Mouse (Mus musculus) neural tube, embryonic 11.5 days (tissue): ENCODE measurements around the gene Fam181a. TPM values are rescaled to one million over a fixed set of nuclear protein-coding genes. Genes with fewer than 3 reads are reported as not detected.

Experiments
- ATAC-seq: fragments of 200-750 bp; cut with Nextera tagmentation; 2 replicates; pipeline ENCODE4 v1.8.0; 2017; ENCODE audit warnings: moderate number of reproducible peaks, mild to moderate bottlenecking, moderate TSS enrichment, moderate library complexity; ENCODE audit not compliant: insufficient read depth, low FRiP score, low TSS enrichment
- DNase-seq: peaks from one replicate; pipeline ENCODE4 v3.0.0-alpha.2; 2015; ENCODE audit warnings: low spot score
- H3K27ac ChIP-seq: fragments of 300-500 bp; sonication (generic); 2 replicates; pipeline ENCODE4 v1.5.1; 2014; ENCODE audit warnings: low read depth, mild to moderate bottlenecking, low read length
- H3K27me3 ChIP-seq: fragments of 300-500 bp; sonication (generic); 2 replicates; pipeline ENCODE4 v1.6.1; 2014; ENCODE audit warnings: mild to moderate bottlenecking, low read length, mixed read lengths; ENCODE audit not compliant: control insufficient read depth, insufficient read depth
- H3K36me3 ChIP-seq: fragments of 300-500 bp; sonication (generic); 2 replicates; pipeline ENCODE4 v1.6.1; 2014; ENCODE audit warnings: mild to moderate bottlenecking, low read length, moderate library complexity, mixed read lengths; ENCODE audit not compliant: control insufficient read depth, insufficient read depth
- H3K4me1 ChIP-seq: fragments of 300-500 bp; sonication (generic); 2 replicates; pipeline ENCODE4 v1.6.1; 2014; ENCODE audit warnings: low read length, mixed read lengths; ENCODE audit not compliant: control insufficient read depth, insufficient read depth
- H3K4me2 ChIP-seq: fragments of 300-500 bp; sonication (generic); 2 replicates; pipeline ENCODE4 v1.6.1; 2014; ENCODE audit warnings: low read depth, mild to moderate bottlenecking, moderate library complexity
- H3K4me3 ChIP-seq: fragments of 300-500 bp; sonication (generic); 2 replicates; pipeline ENCODE4 v1.5.1; 2014; ENCODE audit warnings: low read depth, low read length
- H3K9ac ChIP-seq: fragments of 300-500 bp; sonication (generic); 2 replicates; pipeline ENCODE4 v1.6.1; 2014; ENCODE audit warnings: mild to moderate bottlenecking, low read length
- H3K9me3 ChIP-seq: fragments of 300-500 bp; sonication (generic); 2 replicates; pipeline ENCODE4 v1.6.1; 2016; ENCODE audit warnings: low read length; ENCODE audit not compliant: control insufficient read depth
- WGBS: fragments of 180-500 bp; shearing (Covaris S2); extraction: QIAGEN DNeasy Blood & Tissue Kit; methylation state at CpG from one replicate; pipeline ENCODE4 v1.1.7; 2014; 5-methylcytosine and 5-hydroxymethylcytosine counted together
- polyA plus RNA-seq: library from polyadenylated mRNA; unstranded; fragments of >200 nt; fragmentation: Nextera tagmentation; extraction: Ambion mirVana; gene quantifications from 2 replicates; pipeline ENCODE4 v1.2.1, GENCODE M21; 2014

Gene Fam181a
- polyA plus RNA-seq, 1 experiment from 2014 or later: 24.2 TPM

DNA sequence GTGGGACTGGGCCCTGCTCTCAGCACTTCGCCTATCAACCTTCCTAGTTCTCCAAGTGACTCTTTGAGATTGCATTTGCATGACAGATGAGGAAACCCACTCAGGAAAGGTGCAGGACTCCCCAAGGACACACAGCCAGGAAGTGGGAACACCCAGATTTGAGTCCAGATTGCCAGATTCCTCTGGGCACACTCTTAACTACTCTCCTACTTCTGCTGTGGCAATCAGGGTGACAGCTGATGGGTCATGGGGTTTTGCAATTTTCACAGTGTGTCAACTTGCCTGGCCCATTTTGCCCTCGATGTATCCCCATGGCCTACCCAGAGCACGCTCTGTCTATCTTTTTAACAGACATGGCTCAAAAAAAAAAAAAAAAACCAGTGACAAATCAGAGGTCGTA lies 15.8 kb downstream of the Fam181a start:
- Histone ChIP-seq H3K4me1 (peaks cover 5% of the 10 kb centered on the region), H3K4me2 (no peak overlapping the region), H3K9ac (no peak overlapping the region), H3K27ac (no peak overlapping the region), H3K27me3 (peaks cover 12% of the 10 kb centered on the region), H3K36me3 (no peaks in the 10 kb centered on the region), H3K9me3 (no peaks in the 10 kb centered on the region), H3K4me3 (no peak overlapping the region)
- no peak for ATAC-seq
- DNase-seq: no peak
- 46% methylated on average over 4 of the region's 4 CpGs for WGBS

DNA sequence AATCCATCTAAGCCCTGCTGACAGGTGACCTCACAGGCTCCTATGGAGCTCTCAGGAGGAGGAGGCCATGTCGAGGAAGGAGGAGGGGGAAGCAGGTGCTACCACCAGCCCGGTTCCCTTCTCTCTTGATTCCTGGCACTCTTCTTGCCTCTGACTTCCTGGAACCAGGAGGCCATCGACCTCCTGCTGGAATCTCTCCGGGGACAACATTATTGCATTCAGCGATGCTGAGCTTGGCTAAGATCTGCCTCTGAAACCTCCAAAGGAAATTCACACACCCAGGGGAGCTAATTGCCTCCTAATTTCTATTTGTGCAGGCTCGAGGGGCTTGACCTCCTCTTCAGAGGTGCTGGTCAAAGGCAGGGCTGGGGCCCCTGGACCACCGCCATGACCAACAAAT lies 16.3 kb downstream of the Fam181a start:
- Histone ChIP-seq H3K9ac (no peak overlapping the region), H3K36me3 (no peaks in the 10 kb centered on the region), H3K4me1 (peaks cover 5% of the 10 kb centered on the region), H3K27ac (no peak overlapping the region), H3K9me3 (no peaks in the 10 kb centered on the region), H3K4me2 (no peak overlapping the region), H3K27me3 (peaks cover 12% of the 10 kb centered on the region), H3K4me3 (no peak overlapping the region)
- DNase-seq (no peak), ATAC-seq (no peak)
- WGBS: 8% methylated on average over 7 of the region's 7 CpGs

DNA sequence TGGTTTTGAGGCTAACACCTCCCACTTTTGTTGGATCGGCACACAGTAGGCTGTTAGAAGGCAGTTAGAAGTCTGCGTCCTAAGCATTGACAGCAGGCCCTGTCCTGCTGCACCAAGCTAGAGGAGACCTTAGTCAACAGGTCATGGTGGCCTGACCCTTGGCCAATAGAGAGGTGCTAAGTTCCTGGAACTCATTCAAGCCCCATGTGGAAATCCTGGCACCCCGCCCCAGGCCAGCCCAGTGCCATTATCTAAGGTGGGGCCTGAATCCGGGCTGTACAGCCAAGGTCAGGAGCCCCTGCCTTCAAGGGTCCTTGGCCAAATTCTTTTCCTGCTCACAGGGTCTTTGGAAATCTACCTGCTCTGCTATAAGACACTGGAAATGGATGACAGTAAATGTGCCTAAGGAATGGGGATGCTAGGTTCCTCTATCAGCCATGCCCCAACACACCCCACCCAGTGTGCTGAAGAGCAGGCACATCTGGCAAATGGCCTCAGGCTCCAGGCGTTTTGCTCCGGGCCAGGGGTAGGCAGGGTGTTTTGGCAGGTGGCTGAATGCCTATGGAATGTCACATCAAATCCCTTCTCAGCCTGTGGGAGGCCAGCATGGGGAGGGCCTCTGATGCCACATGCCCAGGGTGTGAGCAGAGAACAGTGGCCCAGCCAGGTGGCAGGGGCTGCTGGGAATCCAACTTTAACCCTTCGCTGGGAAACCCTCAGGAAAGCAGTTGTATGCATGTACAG lies 17.8 kb downstream of the Fam181a start:
- Histone ChIP-seq H3K27me3 (peaks cover 10% of the 10 kb centered on the region), H3K4me3 (no peak overlapping the region), H3K36me3 (no peaks in the 10 kb centered on the region), H3K27ac (no peak overlapping the region), H3K4me1 (peaks cover 5% of the 10 kb centered on the region), H3K9me3 (no peaks in the 10 kb centered on the region), H3K9ac (no peak overlapping the region), H3K4me2 (no peak overlapping the region)
- DNase-seq (no peak), ATAC-seq (no peak)
- WGBS: 60% methylated on average over 7 of the region's 7 CpGs

DNA sequence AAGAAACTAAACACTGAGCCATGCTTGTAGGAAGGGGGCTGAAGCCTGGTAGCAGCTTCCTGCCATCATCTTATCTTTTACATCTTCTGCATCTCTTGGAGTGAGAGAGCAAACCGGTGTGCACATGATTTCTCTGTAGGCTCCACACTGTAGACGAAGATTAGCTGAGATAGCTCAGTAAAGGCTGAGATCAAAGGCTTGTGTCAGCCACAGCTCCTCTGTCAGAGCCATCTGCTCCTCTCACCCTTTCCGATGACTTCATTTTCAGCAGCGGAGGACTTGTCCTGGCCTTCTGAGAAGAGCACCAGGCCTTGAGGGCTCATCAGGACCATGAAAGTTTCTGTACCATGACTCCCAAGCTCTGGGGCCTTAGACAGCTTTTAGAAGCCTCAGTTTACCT lies 20.7 kb downstream of the Fam181a start:
- H3K27ac ChIP-seq: no peak overlapping the region
- no peaks in the 10 kb centered on the region for H3K36me3 ChIP-seq
- no peak overlapping the region for H3K4me2 ChIP-seq
- WGBS: 58% methylated on average over 4 of the region's 4 CpGs
- H3K4me1 ChIP-seq: peaks cover 5% of the 10 kb centered on the region
- no peak overlapping the region for H3K4me3 ChIP-seq
- DNase-seq (no peak), ATAC-seq (no peak)
- no peaks in the 10 kb centered on the region for H3K27me3 ChIP-seq
- H3K9ac ChIP-seq: no peak overlapping the region
- no peaks in the 10 kb centered on the region for H3K9me3 ChIP-seq

DNA sequence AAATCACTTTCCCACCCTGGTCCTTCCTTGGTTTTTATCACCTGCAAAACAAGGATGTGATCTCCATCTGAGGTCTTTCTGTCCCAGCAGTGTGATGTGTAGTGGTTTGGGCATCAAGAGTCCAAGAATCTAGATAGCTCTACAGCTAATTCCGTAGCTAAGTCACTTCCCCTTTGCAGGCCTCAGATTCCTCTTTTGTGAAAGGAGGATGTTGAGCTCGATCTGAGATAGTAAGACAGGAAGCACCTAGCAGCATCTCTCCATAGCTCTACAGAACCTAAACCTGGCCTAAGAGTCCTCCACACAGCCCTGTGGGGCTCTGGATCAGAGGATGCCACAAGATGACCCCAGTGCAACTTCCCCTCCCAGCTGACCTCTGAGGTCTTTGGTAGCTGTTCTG lies 22.1 kb downstream of the Fam181a start:
- Histone ChIP-seq H3K27ac (no peak overlapping the region), H3K36me3 (no peaks in the 10 kb centered on the region), H3K4me2 (no peak overlapping the region), H3K27me3 (no peaks in the 10 kb centered on the region), H3K9me3 (no peaks in the 10 kb centered on the region), H3K4me3 (no peak overlapping the region), H3K9ac (no peak overlapping the region), H3K4me1 (no peaks in the 10 kb centered on the region; the same call in 1 of the 2 replicates)
- ATAC-seq (no peak), DNase-seq (no peak)
- WGBS: 93% methylated on average over 2 of the region's 2 CpGs

DNA sequence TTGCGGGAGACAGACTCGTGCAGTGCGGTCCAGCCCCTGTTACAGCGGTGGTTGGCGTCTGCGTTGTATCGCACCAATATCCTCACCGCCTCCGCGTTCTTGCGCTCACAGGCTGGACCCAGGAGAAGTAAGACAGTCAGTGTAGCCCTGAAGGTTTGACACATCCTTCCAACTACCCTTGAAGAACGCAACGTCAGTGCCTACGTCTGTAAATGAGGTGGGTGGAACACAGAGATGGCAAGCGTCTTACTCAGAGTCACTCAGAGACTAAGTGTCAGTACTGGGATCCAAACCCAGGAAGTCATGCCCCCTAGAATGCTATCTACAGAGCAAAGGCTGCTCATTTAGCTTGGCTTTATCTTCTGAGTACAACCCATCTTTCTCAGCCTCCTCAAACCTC lies 22.7 kb downstream of the Fam181a start:
- no peak overlapping the region for H3K4me3 ChIP-seq
- H3K27me3 ChIP-seq: no peaks in the 10 kb centered on the region
- H3K4me2 ChIP-seq: no peak overlapping the region
- ATAC-seq (no peak), DNase-seq (no peak)
- H3K4me1 ChIP-seq: no peaks in the 10 kb centered on the region; the same call in 1 of the 2 replicates
- H3K9ac ChIP-seq: no peak overlapping the region
- H3K27ac ChIP-seq: no peak overlapping the region
- H3K36me3 ChIP-seq: no peaks in the 10 kb centered on the region
- H3K9me3 ChIP-seq: no peaks in the 10 kb centered on the region
- 93% methylated on average over 15 of the region's 15 CpGs for WGBS

DNA sequence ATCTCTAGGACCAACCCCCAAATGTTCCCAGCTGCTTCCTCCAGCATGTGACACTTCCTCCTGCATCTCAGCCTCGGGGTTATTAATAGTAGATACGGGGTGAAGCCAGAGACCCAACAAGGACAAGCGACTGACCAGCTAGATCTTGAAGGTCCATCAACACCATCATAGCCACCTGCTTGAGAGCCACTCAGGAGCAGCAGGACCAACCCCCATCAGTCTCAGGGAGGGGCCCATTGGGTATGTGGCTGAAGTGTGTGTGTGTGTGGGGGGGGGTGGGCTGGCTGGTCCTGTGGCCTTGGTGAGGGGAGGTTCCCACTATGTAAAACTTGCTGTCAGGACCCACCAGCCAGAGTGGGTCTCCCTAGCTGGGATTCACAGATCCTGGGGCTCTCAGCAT lies 26.0 kb downstream of the Fam181a start:
- ATAC-seq (no peak), DNase-seq (no peak)
- Histone ChIP-seq H3K4me1 (no peaks in the 10 kb centered on the region), H3K36me3 (no peaks in the 10 kb centered on the region), H3K9ac (no peak overlapping the region), H3K9me3 (no peaks in the 10 kb centered on the region), H3K4me2 (no peak overlapping the region), H3K4me3 (no peak overlapping the region), H3K27me3 (no peaks in the 10 kb centered on the region), H3K27ac (no peak overlapping the region)
- WGBS: 84% methylated on average over 3 of the region's 3 CpGs

DNA sequence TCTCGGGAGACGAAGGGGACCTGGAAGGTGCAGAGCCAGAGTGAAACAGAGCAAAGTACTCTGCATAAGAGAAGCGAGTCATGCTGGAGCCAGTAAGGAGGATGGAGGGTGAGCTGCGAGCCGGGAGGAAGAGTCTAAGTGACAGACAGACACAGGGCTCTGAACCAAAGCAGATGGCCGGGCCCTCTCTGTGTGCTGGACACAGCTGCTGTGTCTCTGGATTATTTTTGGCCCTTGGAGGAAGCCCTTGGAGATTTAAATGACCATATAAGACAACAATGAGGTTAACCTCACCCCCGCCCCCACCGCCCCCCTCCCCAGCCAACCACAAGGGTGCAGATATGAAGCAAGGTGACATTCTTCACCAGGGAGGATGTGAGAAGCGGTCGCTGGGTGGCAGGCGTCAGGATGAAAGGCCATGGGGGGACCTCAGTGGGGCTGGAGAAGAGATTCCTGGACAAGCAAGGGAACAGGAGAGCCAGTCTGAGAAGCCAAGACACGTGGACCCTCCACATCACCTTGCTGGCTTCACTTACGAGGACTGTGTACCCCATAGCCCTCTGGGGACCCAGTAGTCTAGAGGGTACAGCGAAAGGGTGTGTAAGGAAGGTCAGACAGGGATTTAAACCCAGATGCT lies 27.5 kb downstream of the Fam181a start:
- H3K4me2 ChIP-seq: no peak overlapping the region
- no peak overlapping the region for H3K27ac ChIP-seq
- H3K4me3 ChIP-seq: no peak overlapping the region
- ATAC-seq: no peak
- no peak for DNase-seq
- H3K27me3 ChIP-seq: no peaks in the 10 kb centered on the region
- no peak overlapping the region for H3K9ac ChIP-seq
- no peaks in the 10 kb centered on the region for H3K9me3 ChIP-seq
- no peaks in the 10 kb centered on the region for H3K4me1 ChIP-seq
- H3K36me3 ChIP-seq: no peaks in the 10 kb centered on the region
- WGBS: 79% methylated on average over 14 of the region's 14 CpGs

DNA sequence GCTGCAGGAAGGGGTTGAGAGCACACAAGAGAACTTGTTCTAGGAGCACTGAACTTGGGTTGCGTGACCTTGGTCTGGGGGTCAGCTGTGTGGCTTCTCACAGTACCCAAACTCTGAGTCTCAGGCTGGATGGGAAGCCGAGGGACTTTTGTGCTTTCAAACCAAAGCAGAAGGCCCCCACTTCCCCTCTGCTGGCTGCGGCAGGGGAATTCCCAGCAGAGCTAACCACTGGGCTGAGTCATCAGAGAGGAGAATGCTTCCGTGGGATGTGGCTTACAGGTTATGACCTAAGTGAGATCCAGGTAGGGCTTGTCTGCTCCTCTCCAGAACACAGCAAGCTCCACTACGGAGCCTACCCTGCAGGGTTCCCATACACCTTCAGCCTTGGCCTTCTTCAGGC lies 30.4 kb downstream of the Fam181a start:
- DNase-seq (no peak), ATAC-seq (no peak)
- 86% methylated on average over 5 of the region's 5 CpGs for WGBS
- Histone ChIP-seq H3K27me3 (no peaks in the 10 kb centered on the region), H3K4me3 (no peak overlapping the region), H3K9me3 (no peaks in the 10 kb centered on the region), H3K27ac (no peak overlapping the region), H3K4me2 (no peak overlapping the region), H3K4me1 (no peaks in the 10 kb centered on the region), H3K9ac (no peak overlapping the region), H3K36me3 (no peaks in the 10 kb centered on the region)
